Mouse (Mus musculus) limb, embryonic 10.5 days (tissue): ENCODE measurements around the gene Isoc2a. TPM values are rescaled to one million over a fixed set of nuclear protein-coding genes. Genes with fewer than 3 reads are reported as not detected.
"Not testable (repeated sequence)": the region's sequence is repeated elsewhere in the genome, so short reads cannot be mapped to it uniquely, and the experiment has no call there.

Experiments
- DNase-seq: peaks from one replicate; pipeline ENCODE4 v3.0.0-alpha.2; 2017; ENCODE audit warnings: low spot score
- H3K27ac ChIP-seq: fragments of 300-500 bp; sonication (generic); 2 replicates; pipeline ENCODE4 v1.5.1; 2016; ENCODE audit warnings: mild to moderate bottlenecking
- H3K27me3 ChIP-seq: fragments of 300-500 bp; sonication (generic); 2 replicates; pipeline ENCODE4 v1.6.1; 2016; ENCODE audit warnings: low read depth, mild to moderate bottlenecking; ENCODE audit not compliant: poor library complexity, severe bottlenecking
- H3K36me3 ChIP-seq: fragments of 300-500 bp; sonication (generic); 2 replicates; pipeline ENCODE4 v1.6.1; 2016; ENCODE audit warnings: mild to moderate bottlenecking, moderate library complexity
- H3K4me1 ChIP-seq: fragments of 300-500 bp; sonication (generic); 2 replicates; pipeline ENCODE4 v1.6.1; 2016
- H3K4me3 ChIP-seq: fragments of 300-500 bp; sonication (generic); 2 replicates; pipeline ENCODE4 v1.5.1; 2016; ENCODE audit warnings: mild to moderate bottlenecking, moderate library complexity
- H3K9me3 ChIP-seq: fragments of 300-500 bp; sonication (generic); replicated peaks from 2 replicates; pipeline ENCODE4 v1.6.1; 2016; ENCODE audit warnings: mild to moderate bottlenecking
- WGBS: fragments of 180-500 bp; shearing (Covaris S2); methylation state at CpG from one replicate; pipeline ENCODE4 v1.1.7; 2016; 5-methylcytosine and 5-hydroxymethylcytosine counted together
- polyA plus RNA-seq: library from polyadenylated mRNA; unstranded; fragments of >200 nt; fragmentation: Nextera tagmentation; extraction: Ambion mirVana; gene quantifications from 2 replicates; pipeline ENCODE4 v1.2.1, GENCODE M21; 2016

Gene Isoc2a
- polyA plus RNA-seq, 1 experiment from 2014 or later = 0.64 TPM

DNA sequence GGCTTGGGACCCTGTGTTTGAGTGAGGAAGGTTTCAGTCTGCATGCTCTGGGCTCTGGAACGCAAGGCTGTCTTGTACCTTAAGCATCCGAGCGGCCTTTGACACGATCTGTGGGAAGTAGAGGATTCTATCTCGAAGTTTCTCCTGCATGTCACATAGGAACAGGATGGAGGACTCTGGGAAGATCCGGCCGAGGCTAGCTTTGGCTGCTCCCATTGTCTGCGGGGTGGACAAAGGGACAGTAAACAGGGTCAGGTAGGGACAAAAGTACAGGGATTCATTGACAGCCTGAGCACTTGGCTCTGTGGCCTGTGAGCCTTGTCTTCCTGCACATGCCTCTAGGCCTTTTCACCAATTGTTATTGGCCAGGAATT, 25.7 kb upstream of the Isoc2a start:
- H3K27me3 ChIP-seq = peaks cover 21% of the 10 kb centered on the region; the same call in 1 of the 2 replicates
- H3K4me3 ChIP-seq = no peak overlapping the region
- H3K27ac ChIP-seq = no peak overlapping the region
- WGBS = 80% methylated on average over 8 of the region's 8 CpGs
- no peak for DNase-seq
- no peaks in the 10 kb centered on the region for H3K36me3 ChIP-seq
- no peaks in the 10 kb centered on the region for H3K4me1 ChIP-seq
- no peaks in the 10 kb centered on the region for H3K9me3 ChIP-seq

DNA sequence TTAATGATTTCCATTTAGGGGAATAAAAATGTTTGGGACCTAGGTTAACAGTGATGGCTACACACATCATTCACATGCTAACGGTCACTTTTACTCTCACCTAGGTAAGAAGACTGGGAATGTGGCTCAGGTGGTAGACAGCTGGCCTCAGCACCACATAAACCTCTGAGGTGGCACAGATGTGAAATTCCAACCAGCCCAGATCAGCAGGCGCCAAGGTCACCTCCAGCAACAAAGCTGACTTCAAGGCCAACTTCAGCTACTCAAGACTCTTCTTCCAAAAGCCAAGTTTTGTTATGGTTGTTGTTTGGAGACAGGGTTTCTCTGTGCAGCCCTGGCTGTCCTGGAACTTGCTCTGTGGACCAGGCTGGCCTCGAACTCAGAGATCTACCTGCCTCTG, 23.3 kb upstream of the Isoc2a start:
- Histone ChIP-seq H3K27ac (no peak overlapping the region), H3K36me3 (no peaks in the 10 kb centered on the region), H3K4me1 (peaks cover 4% of the 10 kb centered on the region; the same call in 1 of the 2 replicates), H3K27me3 (peaks cover 14% of the 10 kb centered on the region; the same call in 1 of the 2 replicates), H3K4me3 (no peak overlapping the region), H3K9me3 (no peaks in the 10 kb centered on the region)
- WGBS = 79% methylated on average over 3 of the region's 3 CpGs
- no peak for DNase-seq

DNA sequence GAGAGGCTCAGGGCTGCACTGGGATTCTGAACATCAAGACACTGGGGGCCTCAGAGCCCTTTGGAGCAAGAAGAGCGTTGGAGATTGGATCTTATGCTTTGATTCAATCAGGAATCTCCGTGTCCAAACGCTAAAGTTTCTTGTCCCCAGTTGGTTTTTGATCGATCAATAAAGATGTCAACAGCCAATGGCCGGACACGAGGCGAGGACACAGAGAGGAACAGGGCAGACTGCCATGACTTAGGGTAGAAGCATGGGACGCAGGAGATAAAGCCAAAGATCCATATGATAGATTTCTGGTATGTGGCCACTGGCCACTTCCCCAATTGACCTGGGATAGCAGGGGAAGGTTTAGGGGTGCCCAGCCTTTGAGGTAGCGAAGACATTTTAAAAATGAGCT, 20.4 kb upstream of the Isoc2a start:
- WGBS = 89% methylated on average over 9 of the region's 9 CpGs
- H3K27ac ChIP-seq = no peak overlapping the region
- H3K36me3 ChIP-seq = no peaks in the 10 kb centered on the region
- H3K9me3 ChIP-seq = no peaks in the 10 kb centered on the region
- DNase-seq = no peak
- H3K27me3 ChIP-seq = no peaks in the 10 kb centered on the region; the same call in 1 of the 2 replicates
- peaks cover 4% of the 10 kb centered on the region; the same call in 1 of the 2 replicates for H3K4me1 ChIP-seq
- H3K4me3 ChIP-seq = no peak overlapping the region

DNA sequence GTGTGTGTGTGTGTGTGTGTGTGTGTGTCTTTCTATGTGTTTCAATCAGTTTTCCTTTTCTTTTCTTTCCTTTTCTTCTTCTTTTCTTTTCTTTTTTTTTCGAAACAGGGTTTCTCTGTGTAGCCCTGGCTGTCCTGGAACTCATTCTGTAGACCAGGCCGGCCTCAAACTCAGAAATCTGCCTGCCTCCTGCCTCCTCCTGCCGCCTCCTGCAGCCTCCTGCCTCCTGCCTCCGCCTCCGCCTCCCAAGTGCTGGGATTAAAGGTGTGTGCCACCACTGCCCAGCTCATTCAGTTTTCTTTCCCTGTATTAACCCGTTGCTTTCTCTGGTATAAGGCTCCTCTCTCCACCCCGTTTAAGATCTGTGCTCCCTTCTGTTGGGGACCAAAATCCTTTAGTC, 19.6 kb upstream of the Isoc2a start:
- WGBS = 66% methylated on average over 7 of the region's 7 CpGs
- Histone ChIP-seq H3K9me3 (no peaks in the 10 kb centered on the region), H3K4me3 (no peak overlapping the region), H3K36me3 (no peaks in the 10 kb centered on the region), H3K27ac (no peak overlapping the region), H3K27me3 (no peaks in the 10 kb centered on the region), H3K4me1 (peaks cover 4% of the 10 kb centered on the region; the same call in 1 of the 2 replicates)
- DNase-seq = no peak

DNA sequence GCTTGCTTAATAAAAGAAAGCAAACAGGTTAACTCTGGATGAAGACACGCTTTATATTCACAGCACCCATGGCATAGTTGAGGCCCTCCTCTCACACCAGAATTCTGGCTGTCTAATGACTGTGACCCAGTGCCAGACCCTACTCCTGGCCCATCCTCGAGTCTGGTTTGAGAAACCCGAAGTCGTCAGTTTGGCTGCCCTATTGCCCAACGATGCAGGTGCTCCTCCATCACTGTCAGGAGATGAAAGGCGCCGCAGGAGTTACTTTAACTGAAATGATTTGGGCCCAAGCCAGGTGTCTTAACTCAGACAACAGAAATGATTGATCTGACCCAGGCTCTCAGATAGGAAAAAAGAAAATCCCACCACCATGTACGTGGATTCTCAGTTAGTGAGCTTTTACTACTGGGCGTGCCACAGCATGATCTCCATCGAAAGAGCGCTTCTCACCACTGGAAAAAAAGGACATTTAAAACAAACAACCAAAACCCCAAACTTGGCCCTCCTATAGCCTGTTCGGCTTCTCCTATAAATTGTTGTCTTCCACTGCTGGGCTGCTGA, 17.5 kb upstream of the Isoc2a start:
- no peaks in the 10 kb centered on the region for H3K9me3 ChIP-seq
- no peaks in the 10 kb centered on the region for H3K36me3 ChIP-seq
- H3K27me3 ChIP-seq = no peaks in the 10 kb centered on the region
- H3K4me3 ChIP-seq = no peak overlapping the region
- H3K27ac ChIP-seq = no peak overlapping the region
- H3K4me1 ChIP-seq = peaks cover 4% of the 10 kb centered on the region; the same call in 1 of the 2 replicates
- WGBS = 67% methylated on average over 12 of the region's 12 CpGs
- DNase-seq = no peak

DNA sequence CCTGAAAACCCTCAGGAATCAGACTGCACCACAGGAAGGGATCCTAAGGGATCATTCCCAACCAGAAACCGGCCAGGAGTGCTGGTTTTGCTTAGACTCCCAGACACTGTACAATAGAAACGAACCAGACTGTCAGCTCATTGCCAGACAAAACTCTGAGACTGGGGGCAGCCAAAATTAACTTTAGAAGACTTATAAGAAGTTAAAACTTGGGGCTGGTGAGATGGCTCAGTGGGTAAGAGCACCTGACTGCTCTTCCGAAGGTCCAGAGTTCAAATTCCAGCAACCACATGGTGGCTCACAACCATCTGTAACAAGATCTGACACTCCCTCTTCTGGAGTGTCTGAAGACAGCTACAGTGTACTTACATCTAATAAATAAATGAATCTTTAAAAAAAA, 16.0 kb upstream of the Isoc2a start:
- WGBS = 83% methylated on average over 3 of the region's 3 CpGs
- not testable (repeated sequence) for H3K4me1 ChIP-seq, H3K36me3 ChIP-seq, H3K9me3 ChIP-seq, H3K27me3 ChIP-seq, H3K27ac ChIP-seq, H3K4me3 ChIP-seq, DNase-seq

DNA sequence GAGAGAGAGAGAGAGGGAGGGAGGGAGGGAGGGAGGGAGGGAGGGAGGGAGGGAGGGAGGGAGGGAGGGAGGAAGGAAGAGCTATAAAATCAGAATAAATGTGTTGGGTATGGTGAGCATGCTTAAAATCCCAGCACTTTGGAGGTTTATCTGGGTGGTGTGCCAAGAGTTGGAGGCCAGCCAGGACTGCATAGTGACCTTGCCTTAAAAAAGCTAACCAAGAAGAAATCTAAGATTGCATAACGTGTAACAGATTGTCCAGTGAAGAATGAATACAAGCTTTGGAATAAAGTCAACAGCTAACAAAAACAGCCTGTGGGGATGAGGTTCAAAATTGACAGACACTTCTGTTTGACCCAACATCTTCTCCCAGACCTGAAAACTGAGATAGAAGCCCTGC, 13.9 kb upstream of the Isoc2a start:
- DNase-seq = no peak
- Histone ChIP-seq H3K27me3 (no peaks in the 10 kb centered on the region), H3K9me3 (no peaks in the 10 kb centered on the region), H3K4me3 (no peak overlapping the region), H3K36me3 (no peaks in the 10 kb centered on the region), H3K27ac (no peak overlapping the region), H3K4me1 (peaks cover 15% of the 10 kb centered on the region)
- 88% methylated on average over 1 of the region's 1 CpGs for WGBS

DNA sequence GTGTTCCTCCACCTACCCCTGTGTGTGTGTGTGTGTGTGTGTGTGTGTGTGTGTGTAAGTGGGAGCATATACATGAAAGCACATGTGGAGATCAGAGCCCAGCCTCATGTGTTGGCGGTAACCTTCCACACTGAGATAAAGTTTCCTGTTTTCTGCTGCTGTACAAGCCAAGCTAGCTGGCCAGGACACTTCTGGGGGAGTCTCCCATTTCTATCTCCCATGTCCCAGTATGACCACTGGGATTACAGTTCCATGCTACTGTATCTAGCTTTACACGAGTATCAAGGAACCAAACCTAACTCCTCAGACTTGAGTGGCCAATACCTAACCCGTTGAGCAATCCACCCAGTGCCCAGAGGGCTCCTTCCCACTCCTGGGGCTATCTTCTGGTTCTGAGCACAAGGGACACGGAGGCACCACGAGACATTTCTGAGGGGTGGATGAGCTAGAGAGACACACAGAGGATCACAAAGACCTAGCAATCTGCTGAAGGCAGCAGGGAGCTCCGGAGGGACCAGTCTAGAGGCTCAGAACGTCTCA, 13.3 kb upstream of the Isoc2a start:
- Histone ChIP-seq H3K4me3 (no peak overlapping the region), H3K4me1 (peaks cover 15% of the 10 kb centered on the region), H3K27ac (no peak overlapping the region), H3K27me3 (no peaks in the 10 kb centered on the region), H3K9me3 (no peaks in the 10 kb centered on the region), H3K36me3 (no peaks in the 10 kb centered on the region)
- DNase-seq = no peak
- WGBS = 78% methylated on average over 7 of the region's 7 CpGs

DNA sequence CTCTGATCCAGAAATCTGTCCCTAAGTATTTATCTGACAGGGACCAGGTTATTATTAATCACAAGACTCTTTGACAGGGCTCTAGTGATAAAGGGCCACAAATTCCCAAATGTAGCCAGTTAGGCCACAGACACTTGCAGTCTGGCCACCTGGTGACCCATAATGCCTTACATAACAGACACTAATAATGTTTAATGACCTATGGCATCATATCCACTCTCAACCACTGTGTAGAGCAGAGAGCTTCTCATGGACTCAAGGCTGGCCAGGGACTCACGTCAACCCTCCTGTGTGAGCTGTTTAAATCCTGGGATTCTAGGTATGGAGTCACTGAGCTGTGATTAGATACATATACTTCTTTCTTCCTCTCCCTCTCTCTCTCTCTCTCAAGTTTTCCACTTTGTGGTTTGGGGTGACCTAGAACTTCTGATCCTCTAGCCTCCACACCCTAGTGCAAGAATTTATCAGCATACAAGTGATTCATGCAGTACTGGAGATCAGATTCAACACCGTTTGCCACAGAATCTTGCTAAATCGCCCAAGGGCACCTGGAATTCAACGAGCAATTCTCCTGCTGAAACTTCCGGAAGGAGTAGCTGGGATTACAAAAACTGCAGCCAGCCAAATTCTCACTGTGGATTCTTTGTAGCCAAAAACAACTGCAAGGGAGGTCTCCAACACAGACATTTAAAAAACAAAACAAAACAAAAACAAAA, 12.7 kb upstream of the Isoc2a start:
- DNase-seq = no peak
- Histone ChIP-seq H3K4me1 (peaks cover 15% of the 10 kb centered on the region), H3K27ac (no peak overlapping the region), H3K36me3 (no peaks in the 10 kb centered on the region), H3K27me3 (no peaks in the 10 kb centered on the region), H3K9me3 (no peaks in the 10 kb centered on the region), H3K4me3 (no peak overlapping the region)
- 87% methylated on average over 5 of the region's 5 CpGs for WGBS

DNA sequence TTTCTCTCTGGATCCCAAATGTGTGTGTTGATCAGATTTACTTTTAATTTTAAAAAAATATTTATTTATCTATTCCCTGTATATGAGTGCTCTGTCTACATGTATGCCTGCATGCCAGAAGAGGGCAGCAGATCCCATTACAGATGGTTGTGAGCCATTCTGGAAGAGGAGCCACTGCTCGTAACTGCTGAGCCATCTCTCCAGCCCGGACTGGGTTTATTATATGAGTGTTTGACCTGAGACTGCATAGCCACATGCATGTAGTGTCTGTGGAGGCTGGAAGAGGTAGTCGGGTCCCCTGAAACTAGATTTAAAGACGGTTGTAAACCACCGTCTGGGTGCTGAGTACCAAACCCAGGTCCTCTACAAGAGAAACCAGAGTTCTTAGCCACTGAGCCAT, 11.9 kb upstream of the Isoc2a start:
- no peaks in the 10 kb centered on the region for H3K27me3 ChIP-seq
- 56% methylated on average over 5 of the region's 5 CpGs for WGBS
- H3K9me3 ChIP-seq = no peaks in the 10 kb centered on the region
- peaks cover 15% of the 10 kb centered on the region for H3K4me1 ChIP-seq
- DNase-seq = no peak
- peak overlapping the region; percentile 87; the same call in 1 of the 2 replicates for H3K27ac ChIP-seq
- no peaks in the 10 kb centered on the region for H3K36me3 ChIP-seq
- peak overlapping the region; percentile 66 for H3K4me3 ChIP-seq

DNA sequence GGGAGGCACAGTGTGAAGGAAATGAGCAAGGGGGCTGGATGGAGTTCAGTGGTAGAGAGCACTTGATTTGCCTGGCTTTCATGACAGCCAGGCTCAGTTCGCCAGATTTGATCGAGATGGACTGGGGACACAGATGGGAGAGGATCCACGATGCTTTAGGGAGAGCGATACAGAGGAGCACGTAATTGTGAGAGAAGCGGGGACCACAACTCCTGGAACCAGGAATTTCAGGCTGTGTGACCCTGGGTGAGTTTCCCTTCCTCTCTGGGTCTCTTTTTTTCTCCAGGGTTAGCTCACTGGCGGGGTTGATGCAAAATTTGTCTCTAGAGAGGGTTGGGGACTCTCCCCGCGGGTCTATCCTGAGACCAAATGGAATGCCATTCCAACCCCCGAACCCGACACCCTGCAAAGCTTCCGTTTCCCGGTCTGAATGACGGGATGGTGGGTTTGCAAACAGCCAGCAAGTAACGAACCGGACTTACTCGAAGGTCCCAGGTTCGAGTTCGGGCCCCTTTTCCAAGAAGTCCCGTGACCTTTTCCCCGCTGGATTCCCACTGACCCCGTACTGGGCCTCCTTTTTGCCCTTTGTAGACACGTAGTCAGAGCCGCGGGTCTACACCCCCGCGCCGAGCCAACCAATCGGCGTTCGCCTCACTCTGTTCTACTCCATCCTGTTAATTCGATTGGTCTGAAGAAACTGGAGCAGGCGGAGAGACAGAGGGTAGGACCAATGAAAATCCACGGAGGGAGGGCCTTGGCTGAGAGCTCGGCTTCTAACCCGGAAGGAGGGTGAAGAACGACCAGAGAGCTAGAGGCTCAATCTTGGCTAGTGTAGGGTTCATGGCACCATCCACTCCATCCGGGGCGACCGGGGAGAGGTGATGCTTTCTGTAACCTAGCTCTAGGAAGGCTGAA, 11.1 kb upstream of the Isoc2a start:
- no peaks in the 10 kb centered on the region for H3K36me3 ChIP-seq
- WGBS = 5% methylated on average over 40 of the region's 40 CpGs
- H3K27ac ChIP-seq = peak overlapping the region; percentile 87
- H3K27me3 ChIP-seq = no peaks in the 10 kb centered on the region
- H3K4me1 ChIP-seq = peaks cover 15% of the 10 kb centered on the region
- no peaks in the 10 kb centered on the region for H3K9me3 ChIP-seq
- peak; percentile 92 for DNase-seq
- peak overlapping the region; percentile 66 for H3K4me3 ChIP-seq

DNA sequence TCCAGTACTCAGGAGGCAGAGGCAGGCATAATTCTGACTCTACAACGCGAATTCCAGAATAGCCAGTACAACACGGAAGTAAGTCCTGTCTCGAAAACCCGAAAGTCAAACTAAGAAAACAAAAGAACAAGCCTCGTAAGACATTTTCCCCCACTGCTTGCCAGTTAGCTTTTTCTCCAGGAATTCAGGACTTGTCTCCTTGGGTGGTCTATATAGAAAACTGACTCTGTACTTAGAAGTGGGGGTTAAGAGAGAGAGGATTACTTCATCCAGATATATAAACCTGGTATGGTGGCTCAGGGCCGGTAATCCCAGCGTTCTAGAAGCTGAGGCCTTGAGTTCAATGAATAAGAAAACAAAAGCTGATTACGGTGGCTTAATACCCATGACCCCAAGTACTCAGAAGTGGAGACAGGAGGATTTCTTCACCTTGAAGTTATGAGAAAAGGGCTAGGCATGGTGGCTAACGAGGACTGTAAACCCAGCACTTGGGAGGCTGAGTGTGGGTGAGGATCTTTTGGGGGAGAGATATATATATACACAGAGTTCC, 10.2 kb upstream of the Isoc2a start:
- no peaks in the 10 kb centered on the region for H3K9me3 ChIP-seq
- no peaks in the 10 kb centered on the region for H3K36me3 ChIP-seq
- peak overlapping the region; percentile 66 for H3K4me3 ChIP-seq
- DNase-seq = no peak
- H3K27me3 ChIP-seq = no peaks in the 10 kb centered on the region
- 63% methylated on average over 10 of the region's 10 CpGs for WGBS
- peaks cover 17% of the 10 kb centered on the region for H3K4me1 ChIP-seq
- H3K27ac ChIP-seq = peak overlapping the region; percentile 87
